Mouse (Mus musculus): ENCODE results near the gene Trpc5os. TPM values are rescaled to one million over a fixed set of nuclear protein-coding genes. Genes with fewer than 3 reads are reported as not detected.

Trpc5os gene
- polyA plus RNA-seq (2014; fragmentation: Illumina TruSeq; extraction: RNeasy Lipid Tissue Mini Kit (QIAGEN cat#74804); ENCODE audit: low read depth, low replicate concordance) = not detected

DNA sequence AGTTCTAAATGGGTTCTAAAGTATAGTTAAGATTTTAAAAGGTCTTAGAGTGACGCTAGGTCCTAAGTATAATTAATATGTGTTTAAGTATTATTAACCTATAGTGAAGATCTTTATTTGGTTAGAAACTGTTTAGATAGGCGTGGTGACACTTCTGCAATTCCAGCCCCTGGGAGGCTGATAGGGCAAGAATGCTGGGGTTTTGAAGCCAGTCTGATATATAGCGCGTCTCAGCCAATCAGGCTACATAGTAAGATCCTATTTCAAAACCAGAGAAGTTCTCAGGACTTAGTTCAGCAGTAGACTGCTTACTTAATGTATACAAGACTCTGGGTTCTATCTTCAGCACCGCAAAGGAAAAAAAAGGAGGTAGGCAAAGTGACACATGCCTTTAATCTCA lies at the start of gene Trpc5os:
TSS of gene Trpc5os (plus strand) at position 301 of the 400 bp plus-strand sequence.

Other genes with a start within 250 kb of the Trpc5os start
- 25.2 TPM for gene Alg13, start 138.8 kb upstream of the Trpc5os start, polyA plus RNA-seq (2014; fragmentation: Illumina TruSeq; extraction: RNeasy Lipid Tissue Mini Kit (QIAGEN cat#74804); ENCODE audit: low read depth, low replicate concordance)
- not detected for gene Trpc5, start 231.6 kb downstream of the Trpc5os start, polyA plus RNA-seq (2014; fragmentation: Illumina TruSeq; extraction: RNeasy Lipid Tissue Mini Kit (QIAGEN cat#74804); ENCODE audit: low read depth, low replicate concordance)
- not detected for gene Rtl4, start 232.3 kb downstream of the Trpc5os start, polyA plus RNA-seq (2014; fragmentation: Illumina TruSeq; extraction: RNeasy Lipid Tissue Mini Kit (QIAGEN cat#74804); ENCODE audit: low read depth, low replicate concordance)

Measured in sigmoid colon, adult 10 weeks (tissue).